Mouse (Mus musculus): ENCODE results near the gene Sirpb1c.
"Not testable (repeated sequence)": the region's sequence is repeated elsewhere in the genome, so short reads cannot be mapped to it uniquely, and the experiment has no call there.

Sirpb1c gene

GRCm38 (mm10) chr3:15848280-15848679, at the start of gene Sirpb1c:
Sirpb1c (minus strand) TSS chr3:15848528.
- not testable (repeated sequence) for DNase-seq (ENCODE audit: low read depth, low spot score)

- DNase-seq (ENCODE audit: low read depth, low spot score): no peak
These were observed 38.1 kb upstream of the Sirpb1c start for GRCm38 (mm10) chr3:15886380-15886779.

- DNase-seq (ENCODE audit: low read depth, low spot score): not testable (repeated sequence)
These were observed 7.4 kb upstream of the Sirpb1c start for GRCm38 (mm10) chr3:15855773-15856172.

- no peak for DNase-seq (ENCODE audit: low read depth, low spot score)
These were observed 1.6 kb upstream of the Sirpb1c start for GRCm38 (mm10) chr3:15849922-15850321.

- no peak for DNase-seq (ENCODE audit: low read depth, low spot score)
These were observed 838 bp downstream of the Sirpb1c start for GRCm38 (mm10) chr3:15847332-15848047.

- DNase-seq (ENCODE audit: low read depth, low spot score): not testable (repeated sequence)
These were observed 74.7 kb downstream of the Sirpb1c start for GRCm38 (mm10) chr3:15773642-15774041.

Data from 3T3-L1 (cell line).